Mouse (Mus musculus): ENCODE results near the gene Gm826.

DNA sequence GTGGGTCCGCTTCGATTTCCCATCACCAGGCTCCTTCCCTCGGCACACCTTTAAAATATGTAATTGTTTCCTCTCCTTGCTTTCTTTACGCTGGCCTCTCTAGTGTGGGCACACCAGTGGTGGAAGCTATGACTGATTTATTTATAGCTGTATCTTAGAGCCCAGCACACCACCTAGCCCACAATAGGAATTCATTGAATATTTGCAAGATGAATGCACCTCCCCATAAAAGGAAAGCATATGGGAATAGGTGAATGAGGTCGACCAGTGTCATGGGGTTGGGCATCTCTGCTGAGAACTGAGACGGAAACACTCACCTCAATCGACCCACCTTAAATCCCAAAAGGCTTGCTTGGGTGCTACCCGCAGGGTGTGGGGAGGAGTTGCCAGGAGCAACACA is 70.1 kb downstream of the Gm826 start:
- TF ChIP-seq CTCF (IDR thresholded peaks at IDR 0.05; ENCODE audit: borderline replicate concordance, extremely low read depth, insufficient read depth, insufficient read length) = no peak
- TF ChIP-seq POLR2A (IDR thresholded peaks at IDR 0.05; ENCODE audit: borderline replicate concordance, extremely low read depth, insufficient read depth, insufficient read length, poor library complexity, severe bottlenecking) = no peak
